26 mouse cellular contexts compared by ENCODE assay signal in the genomic region with DNA sequence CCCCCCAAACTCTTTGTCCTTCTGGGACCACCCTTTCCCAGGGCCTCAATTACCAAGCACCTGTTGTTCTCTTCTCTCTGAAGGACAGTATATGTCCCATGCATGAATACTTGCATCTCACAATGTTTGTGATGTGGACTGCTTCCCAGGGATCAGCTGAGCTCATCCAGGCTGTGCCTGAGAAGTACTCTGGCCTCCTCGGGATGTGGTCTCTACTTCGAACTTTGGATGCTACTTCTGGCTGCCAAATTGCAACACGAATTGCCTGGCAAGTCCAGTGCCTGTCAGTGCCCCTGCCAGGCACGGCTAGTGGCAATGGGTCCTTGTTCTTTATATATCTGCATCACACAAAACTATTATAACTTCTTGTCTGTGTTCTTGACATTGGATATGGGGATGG.
"Had no signal": no experiment of that assay in that cellular context is flagged by ENCODE, and none has a peak within 500 bp of the region (broad histone marks: within the 10 kb centered on the region; RNA-seq: fewer than 3 reads in every experiment).

No protein-coding gene starts in this region.

- H3K27me3 ChIP-seq: heart, embryonic 13.5 days; heart, embryonic 15.5 days; hindbrain, embryonic 12.5 days; intestine, embryonic 15.5 days; limb, embryonic 12.5 days had no signal

- H3K4me3 ChIP-seq: gastrocnemius, adult 2 months; heart, adult 2 months; heart, embryonic 13.5 days; heart, embryonic 15.5 days; hindbrain, embryonic 10.5 days; hindbrain, embryonic 12.5 days; intestine, embryonic 15.5 days; layer of hippocampus, adult 2 months; left cerebral cortex, adult 2 months; limb, embryonic 10.5 days; limb, embryonic 12.5 days; liver, embryonic 13.5 days; liver, embryonic 15.5 days had no signal

- ATAC-seq: forebrain, embryonic 16.5 days; hindbrain, embryonic 16.5 days; inflammation-experienced regulatory T-cells, adult 6 months; intestine, embryonic 15.5 days; intestine, postnatal 0 days; liver, postnatal 0 days had no signal

- H3K9me3 ChIP-seq: heart, embryonic 13.5 days; heart, embryonic 15.5 days; hindbrain, embryonic 10.5 days; hindbrain, embryonic 12.5 days; intestine, embryonic 15.5 days; limb, embryonic 10.5 days; limb, embryonic 12.5 days; liver, embryonic 13.5 days; liver, embryonic 15.5 days had no signal

- DNase-seq: gastrocnemius, adult 2 months; gastrocnemius, postnatal 10 days; gastrocnemius, postnatal 25 days; heart, adult 2 months; heart, postnatal 4 days; kidney, adult 18-20 months; kidney, postnatal 4 days; liver; liver, embryonic 13.5 days; liver, postnatal 0 days had no signal

- H3K9ac ChIP-seq: heart, embryonic 13.5 days; heart, embryonic 15.5 days; hindbrain, embryonic 12.5 days; hindbrain, embryonic 14.5 days; intestine, embryonic 15.5 days; limb, embryonic 12.5 days; liver, embryonic 13.5 days; liver, embryonic 15.5 days; liver, postnatal 0 days had no signal

- H3K4me2 ChIP-seq: heart, embryonic 11.5 days; heart, embryonic 13.5 days; heart, embryonic 15.5 days; hindbrain, embryonic 12.5 days; hindbrain, embryonic 14.5 days; intestine, embryonic 15.5 days; limb, embryonic 12.5 days; liver, embryonic 13.5 days; liver, embryonic 15.5 days had no signal

- H3K4me1 ChIP-seq: hindbrain, embryonic 12.5 days; intestine, embryonic 15.5 days; limb, embryonic 10.5 days; limb, embryonic 12.5 days; liver, embryonic 13.5 days; liver, embryonic 15.5 days had no signal

- H3K27ac ChIP-seq: gastrocnemius, adult 2 months; heart, adult 2 months; heart, embryonic 13.5 days; heart, embryonic 15.5 days; hindbrain, embryonic 10.5 days; hindbrain, embryonic 12.5 days; hindbrain, embryonic 14.5 days; intestine, embryonic 15.5 days; layer of hippocampus, adult 2 months; left cerebral cortex, adult 2 months; limb, embryonic 10.5 days; limb, embryonic 12.5 days; liver, embryonic 13.5 days; liver, embryonic 15.5 days had no signal
